Mouse (Mus musculus): ENCODE measurements at regions not wholly inside any gene's neighbourhood (a gene's known extent, or its start where the extent isn't known, plus 50 kb on each side); places are given as distances from the start of the nearest gene placed in this dataset.

GRCm38 (mm10) chr10:17542104-17542846 lies 180.7 kb upstream of the Cited2 start:
- Histone ChIP-seq H3K27me3 (replicated peaks; ENCODE audit: control insufficient read depth, insufficient read depth, low read length) (no peaks in the 10 kb centered on the region), H3K9ac (ENCODE audit: low read depth, low read length) (no peak overlapping the region), H3K4me3 (ENCODE audit: low read length) (no peak overlapping the region), H3K27ac (ENCODE audit: low read depth, low read length) (no peak overlapping the region), H3K4me2 (ENCODE audit: low read length) (no peak overlapping the region), H3K36me3 (ENCODE audit: control insufficient read depth, insufficient read depth, low read length) (no peaks in the 10 kb centered on the region), H3K4me1 (ENCODE audit: control insufficient read depth, insufficient read depth, low read depth, low read length) (no peaks in the 10 kb centered on the region), H3K9me3 (ENCODE audit: control insufficient read depth, low read length) (no peaks in the 10 kb centered on the region)
- no peak for ATAC-seq
- 73% methylated on average over 8 of the region's 8 CpGs for whole genome bisulfite sequencing

DNA sequence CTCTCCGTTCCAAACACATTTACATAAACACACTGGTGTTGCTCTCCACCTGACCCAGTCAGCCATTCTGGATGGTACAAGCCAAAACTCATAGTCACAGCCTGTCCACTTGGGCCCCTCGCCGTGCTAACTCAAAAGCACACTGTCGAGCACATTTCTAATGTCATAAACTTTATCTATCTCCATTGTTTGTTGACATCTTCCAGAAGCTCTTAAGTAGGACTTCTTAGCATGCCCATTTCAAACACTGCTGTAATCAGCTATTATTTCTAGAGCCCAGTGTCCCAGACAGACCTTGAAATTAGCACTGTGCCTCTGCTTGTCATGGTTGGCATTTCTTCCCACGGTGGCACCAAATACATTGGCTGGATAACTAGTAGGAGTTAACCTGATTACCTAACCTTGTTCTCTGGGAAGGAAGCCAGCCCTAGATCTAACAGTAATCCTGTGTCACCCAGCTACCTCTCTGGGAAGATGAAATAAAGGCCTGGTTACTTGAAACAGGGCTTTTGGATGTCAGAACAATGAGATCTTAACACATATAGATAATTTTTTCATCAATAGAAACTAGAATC lies 180.1 kb upstream of the Cited2 start:
- Histone ChIP-seq H3K27ac (ENCODE audit: low read depth, low read length) (no peak overlapping the region), H3K27me3 (replicated peaks; ENCODE audit: control insufficient read depth, insufficient read depth, low read length) (no peaks in the 10 kb centered on the region), H3K36me3 (ENCODE audit: control insufficient read depth, insufficient read depth, low read length) (no peaks in the 10 kb centered on the region), H3K4me1 (ENCODE audit: control insufficient read depth, insufficient read depth, low read depth, low read length) (no peaks in the 10 kb centered on the region), H3K4me3 (ENCODE audit: low read length) (no peak overlapping the region), H3K4me2 (ENCODE audit: low read length) (no peak overlapping the region), H3K9ac (ENCODE audit: low read depth, low read length) (no peak overlapping the region), H3K9me3 (ENCODE audit: control insufficient read depth, low read length) (no peaks in the 10 kb centered on the region)
- no peak for ATAC-seq
- 84% methylated on average over 5 of the region's 5 CpGs for WGBS

- Histone ChIP-seq H3K9me3 (ENCODE audit: control insufficient read depth, low read length) (no peaks in the 10 kb centered on the region), H3K36me3 (ENCODE audit: control insufficient read depth, insufficient read depth, low read length) (no peaks in the 10 kb centered on the region), H3K27me3 (replicated peaks; ENCODE audit: control insufficient read depth, insufficient read depth, low read length) (no peaks in the 10 kb centered on the region), H3K4me1 (ENCODE audit: control insufficient read depth, insufficient read depth, low read depth, low read length) (no peaks in the 10 kb centered on the region), H3K27ac (ENCODE audit: low read depth, low read length) (no peak overlapping the region), H3K9ac (ENCODE audit: low read depth, low read length) (no peak overlapping the region), H3K4me2 (ENCODE audit: low read length) (no peak overlapping the region), H3K4me3 (ENCODE audit: low read length) (no peak overlapping the region)
- ATAC-seq, result no peak
Observed at GRCm38 (mm10) chr10:17545291-17545690, 177.7 kb upstream of the Cited2 start.

DNA sequence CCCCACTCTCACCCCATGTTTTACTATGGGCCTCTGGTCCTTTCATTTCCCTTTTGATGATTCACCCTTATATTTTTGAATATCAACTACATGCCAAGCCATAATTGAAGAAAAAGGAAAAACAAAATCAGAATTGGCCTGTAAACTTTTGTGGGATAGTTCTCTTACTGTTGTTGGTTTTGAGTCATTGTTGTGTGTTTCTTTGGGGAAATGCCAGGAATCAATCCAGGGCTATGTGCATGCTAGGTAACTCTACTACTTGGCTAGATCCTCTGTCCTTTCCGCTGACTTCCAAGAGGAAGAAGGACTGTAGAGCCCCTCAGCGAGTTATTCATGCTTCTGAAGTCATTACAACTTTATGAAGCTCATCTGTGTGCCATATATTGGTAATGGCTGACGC lies 175.0 kb upstream of the Cited2 start:
- no peak for ATAC-seq
- no peak overlapping the region for H3K27ac ChIP-seq (ENCODE audit: low read depth, low read length)
- WGBS, result 86% methylated on average over 3 of the region's 3 CpGs

GRCm38 (mm10) chr10:17548629-17549580 lies 174.1 kb upstream of the Cited2 start:
- Histone ChIP-seq H3K9me3 (ENCODE audit: control insufficient read depth, low read length) (no peaks in the 10 kb centered on the region), H3K27me3 (replicated peaks; ENCODE audit: control insufficient read depth, insufficient read depth, low read length) (no peaks in the 10 kb centered on the region), H3K4me1 (ENCODE audit: control insufficient read depth, insufficient read depth, low read depth, low read length) (no peaks in the 10 kb centered on the region), H3K36me3 (ENCODE audit: control insufficient read depth, insufficient read depth, low read length) (no peaks in the 10 kb centered on the region), H3K4me3 (ENCODE audit: low read length) (no peak overlapping the region), H3K4me2 (ENCODE audit: low read length) (no peak overlapping the region), H3K9ac (ENCODE audit: low read depth, low read length) (no peak overlapping the region), H3K27ac (ENCODE audit: low read depth, low read length) (no peak overlapping the region)
- no peak for ATAC-seq
- whole genome bisulfite sequencing, result 90% methylated on average over 14 of the region's 14 CpGs

More for the DNA sequence above, 175.0 kb upstream of the Cited2 start:
- no peaks in the 10 kb centered on the region for H3K4me1 ChIP-seq (ENCODE audit: control insufficient read depth, insufficient read depth, low read depth, low read length)
- H3K4me2 ChIP-seq (ENCODE audit: low read length), result no peak overlapping the region
- no peaks in the 10 kb centered on the region for H3K36me3 ChIP-seq (ENCODE audit: control insufficient read depth, insufficient read depth, low read length)
- H3K9me3 ChIP-seq (ENCODE audit: control insufficient read depth, low read length), result no peaks in the 10 kb centered on the region
- H3K27me3 ChIP-seq (replicated peaks; ENCODE audit: control insufficient read depth, insufficient read depth, low read length), result no peaks in the 10 kb centered on the region
- no peak overlapping the region for H3K4me3 ChIP-seq (ENCODE audit: low read length)
- H3K9ac ChIP-seq (ENCODE audit: low read depth, low read length), result no peak overlapping the region

DNA sequence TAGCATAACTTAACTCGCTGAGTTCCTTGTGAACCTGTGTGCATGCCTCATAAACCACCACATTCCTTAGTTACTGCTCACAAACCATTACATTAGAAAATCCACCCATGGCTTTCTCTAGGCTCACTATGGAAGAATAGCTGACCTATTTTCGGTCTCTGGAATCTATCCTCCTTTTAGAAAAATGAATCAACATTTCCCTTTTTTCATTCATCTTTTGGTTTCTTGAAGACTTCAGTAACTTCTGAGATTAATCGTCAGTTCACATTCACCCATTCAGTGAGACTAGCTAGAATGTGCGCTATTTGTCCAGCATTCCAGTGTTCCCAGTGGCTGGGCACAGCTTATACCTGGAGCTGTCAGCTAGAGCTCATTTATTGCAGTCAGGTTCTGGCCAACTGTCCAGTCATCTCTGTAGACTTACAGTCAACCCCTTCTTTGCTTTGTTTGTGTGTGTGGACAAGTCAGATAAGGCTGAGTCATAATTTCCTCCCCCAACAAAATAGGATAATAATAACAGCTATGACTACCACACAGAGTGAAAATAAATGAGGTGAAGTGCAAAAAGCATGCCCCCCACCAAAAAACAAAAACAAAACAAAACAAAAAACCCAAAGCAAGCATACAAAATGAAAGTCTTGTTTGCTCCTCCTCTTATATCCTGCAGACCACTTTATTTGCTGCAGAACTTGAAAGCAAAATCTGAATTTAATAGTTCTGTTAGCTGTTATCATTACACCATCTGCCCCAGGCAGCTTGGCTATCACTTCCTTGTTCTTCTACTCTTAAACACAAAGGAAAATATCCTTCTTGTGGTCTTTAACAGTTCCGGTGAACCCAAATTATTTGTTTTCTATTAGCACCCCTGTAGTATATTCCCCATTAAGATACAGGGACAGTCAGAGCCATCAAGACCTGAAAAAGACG lies 173.0 kb upstream of the Cited2 start:
- WGBS, result 88% methylated on average over 6 of the region's 6 CpGs
- H3K4me1 ChIP-seq (ENCODE audit: control insufficient read depth, insufficient read depth, low read depth, low read length), result no peaks in the 10 kb centered on the region
- H3K4me3 ChIP-seq (ENCODE audit: low read length), result no peak overlapping the region
- no peak overlapping the region for H3K9ac ChIP-seq (ENCODE audit: low read depth, low read length)
- no peaks in the 10 kb centered on the region for H3K27me3 ChIP-seq (replicated peaks; ENCODE audit: control insufficient read depth, insufficient read depth, low read length)
- H3K36me3 ChIP-seq (ENCODE audit: control insufficient read depth, insufficient read depth, low read length), result no peaks in the 10 kb centered on the region
- ATAC-seq, result no peak
- H3K4me2 ChIP-seq (ENCODE audit: low read length), result no peak overlapping the region
- H3K27ac ChIP-seq (ENCODE audit: low read depth, low read length), result no peak overlapping the region
- no peaks in the 10 kb centered on the region for H3K9me3 ChIP-seq (ENCODE audit: control insufficient read depth, low read length)

DNA sequence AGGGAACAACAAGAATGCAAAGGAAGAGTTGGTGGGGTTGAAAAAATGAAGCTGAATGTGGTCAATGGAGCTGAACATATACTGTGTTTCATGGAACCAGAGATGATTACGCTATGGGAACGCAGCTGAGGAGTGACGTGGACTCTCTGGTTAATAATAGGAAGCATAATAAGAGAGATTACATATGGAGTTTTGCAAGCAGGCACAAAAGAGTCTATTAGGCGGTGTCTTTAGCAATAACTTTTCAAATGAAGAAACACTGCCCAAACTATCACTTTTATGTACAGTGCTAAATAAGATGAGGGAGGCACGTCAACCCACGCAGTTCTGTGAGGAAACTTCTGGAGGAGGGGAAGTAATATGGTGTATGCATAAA lies 172.4 kb upstream of the Cited2 start:
- Histone ChIP-seq H3K27ac (ENCODE audit: low read depth, low read length) (no peak overlapping the region), H3K4me3 (ENCODE audit: low read length) (no peak overlapping the region), H3K4me2 (ENCODE audit: low read length) (no peak overlapping the region), H3K9ac (ENCODE audit: low read depth, low read length) (no peak overlapping the region), H3K36me3 (ENCODE audit: control insufficient read depth, insufficient read depth, low read length) (no peaks in the 10 kb centered on the region), H3K9me3 (ENCODE audit: control insufficient read depth, low read length) (no peaks in the 10 kb centered on the region), H3K4me1 (ENCODE audit: control insufficient read depth, insufficient read depth, low read depth, low read length) (no peaks in the 10 kb centered on the region), H3K27me3 (replicated peaks; ENCODE audit: control insufficient read depth, insufficient read depth, low read length) (no peaks in the 10 kb centered on the region)
- ATAC-seq, result no peak
- 87% methylated on average over 6 of the region's 6 CpGs for WGBS

GRCm38 (mm10) chr10:17551869-17552268 lies 171.1 kb upstream of the Cited2 start:
- Histone ChIP-seq H3K27ac (ENCODE audit: low read depth, low read length) (no peak overlapping the region), H3K4me2 (ENCODE audit: low read length) (no peak overlapping the region), H3K4me3 (ENCODE audit: low read length) (no peak overlapping the region), H3K9ac (ENCODE audit: low read depth, low read length) (no peak overlapping the region), H3K9me3 (ENCODE audit: control insufficient read depth, low read length) (no peaks in the 10 kb centered on the region), H3K27me3 (replicated peaks; ENCODE audit: control insufficient read depth, insufficient read depth, low read length) (no peaks in the 10 kb centered on the region), H3K36me3 (ENCODE audit: control insufficient read depth, insufficient read depth, low read length) (no peaks in the 10 kb centered on the region), H3K4me1 (ENCODE audit: control insufficient read depth, insufficient read depth, low read depth, low read length) (no peaks in the 10 kb centered on the region)
- 85% methylated on average over 6 of the region's 6 CpGs for WGBS
- no peak for ATAC-seq

All from hindbrain, embryonic 16.5 days (tissue).